Mouse (Mus musculus): ENCODE measurements around the gene C1galt1.

Gene C1galt1

DNA sequence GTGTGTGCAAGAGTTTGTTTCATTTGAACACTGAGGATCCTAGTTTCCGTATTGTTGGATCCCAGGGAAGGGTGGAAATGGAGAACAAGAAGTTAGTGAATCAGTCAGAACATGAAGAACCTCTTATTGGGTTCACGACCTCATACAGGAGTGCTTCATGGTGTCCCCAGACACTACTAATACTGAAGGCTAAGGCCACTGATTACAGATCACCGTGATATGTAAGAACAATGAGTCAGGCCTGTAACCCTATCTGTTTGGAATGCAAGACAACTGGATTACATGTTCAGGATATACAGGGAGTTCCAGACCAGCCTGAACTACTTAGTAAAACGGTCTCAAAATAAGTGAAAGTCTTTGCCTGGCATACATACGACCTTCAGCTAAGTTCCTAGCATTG, 13.9 kb downstream of the C1galt1 start:
- no peak for DNase-seq (ENCODE audit: low read depth, low spot score)

DNA sequence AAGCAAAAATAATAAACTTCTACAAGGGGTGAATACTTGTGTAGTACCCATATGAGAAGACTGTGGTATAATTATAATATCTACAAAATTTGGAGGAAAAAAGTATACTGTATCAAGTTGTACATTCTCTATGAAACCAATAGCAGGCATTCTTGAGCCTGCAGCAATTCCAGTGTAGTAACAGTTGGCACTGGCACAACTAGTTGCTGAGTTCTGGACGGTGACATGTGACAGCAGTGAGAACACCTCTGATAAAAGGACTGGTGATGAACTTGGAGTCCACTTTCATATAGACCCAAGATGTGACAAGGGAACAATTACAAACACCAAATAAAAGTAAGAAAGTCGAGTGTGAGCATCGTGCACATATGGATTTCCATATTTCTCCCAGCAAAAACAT, 14.5 kb downstream of the C1galt1 start:
- no peak for DNase-seq (ENCODE audit: low read depth, low spot score)

DNA sequence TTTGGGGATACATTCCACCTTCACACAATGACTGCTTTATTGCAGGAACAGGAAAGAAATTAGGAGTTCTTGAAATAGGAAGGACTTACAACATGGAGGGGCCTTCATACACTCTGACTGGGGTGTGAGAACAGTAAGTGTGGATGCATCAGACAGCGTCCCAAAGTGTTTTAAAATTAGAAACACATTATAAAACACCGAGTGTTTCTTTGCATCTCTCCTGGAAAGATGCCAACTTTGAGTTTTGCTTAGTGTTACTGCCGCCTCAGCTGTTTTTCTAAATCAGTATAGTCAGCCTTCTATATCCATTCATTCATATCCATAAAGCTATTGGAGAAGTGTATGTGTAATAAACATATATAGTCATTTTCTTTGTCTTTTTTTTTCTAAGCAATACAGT, 16.4 kb downstream of the C1galt1 start:
- DNase-seq (ENCODE audit: low read depth, low spot score) = no peak

DNA sequence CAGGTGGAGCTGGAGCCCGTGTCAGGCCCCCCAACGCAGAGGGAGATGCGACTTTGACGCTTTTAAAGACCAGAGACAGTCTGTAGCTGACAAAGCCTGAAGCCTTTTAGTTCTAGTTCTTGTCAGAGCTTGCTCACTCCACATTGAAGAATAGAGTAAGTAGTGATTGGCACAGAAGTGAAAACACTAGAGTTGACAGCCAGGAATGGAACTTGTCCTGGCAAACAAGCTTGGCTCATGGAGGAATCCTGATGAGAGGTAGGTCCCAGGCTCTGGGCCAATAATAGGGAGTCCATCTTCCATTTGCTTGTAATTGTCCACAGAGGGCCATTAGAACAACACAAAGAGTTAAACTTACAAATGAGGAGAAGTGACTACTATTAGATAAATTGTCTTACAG, 18.7 kb downstream of the C1galt1 start:
- DNase-seq (ENCODE audit: low read depth, low spot score) = no peak

DNA sequence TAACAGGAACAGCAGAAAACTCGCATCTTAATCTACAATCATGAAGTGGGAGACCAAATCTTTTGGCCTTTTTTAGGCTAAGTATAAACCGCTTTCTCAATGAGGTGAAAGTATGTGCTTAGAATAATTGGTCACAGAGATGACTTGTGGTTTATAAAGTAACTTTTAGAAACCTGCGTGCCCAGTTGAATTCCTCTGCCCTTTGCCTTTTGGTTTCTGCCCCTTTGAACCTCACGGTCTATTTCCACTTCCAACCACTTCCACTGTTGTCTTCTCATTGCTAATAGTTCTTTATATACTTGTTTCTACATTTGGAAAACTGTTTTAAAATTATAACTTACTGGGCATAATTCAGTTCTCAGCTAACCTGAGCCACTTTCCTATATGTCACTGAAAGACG, 32.2 kb downstream of the C1galt1 start:
- no peak for DNase-seq (ENCODE audit: low read depth, low spot score)

DNA sequence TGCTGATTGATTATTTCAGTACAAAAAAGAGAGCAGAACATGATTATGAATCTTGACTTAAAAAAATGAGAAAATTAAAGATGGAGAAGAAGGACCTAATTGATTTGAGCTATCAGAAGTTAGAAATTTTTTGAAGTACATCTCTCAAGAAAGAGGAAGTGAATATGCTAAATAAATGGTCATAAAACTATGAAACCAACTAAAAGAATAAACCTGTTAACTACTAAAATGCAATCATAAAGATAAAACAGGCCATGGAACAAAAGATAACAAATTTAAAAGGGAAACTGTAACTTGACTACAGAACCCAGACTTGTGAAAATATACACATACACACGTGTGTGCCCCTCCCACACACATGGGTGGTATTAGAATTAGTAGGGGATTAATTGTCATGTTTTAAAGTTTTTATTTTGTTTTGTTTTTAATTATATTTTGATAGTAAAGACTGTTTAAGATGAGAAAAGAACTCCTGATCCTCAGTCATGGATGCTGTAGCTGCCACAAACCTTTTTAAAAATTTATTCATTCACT, 37.0 kb downstream of the C1galt1 start:
- DNase-seq (ENCODE audit: low read depth, low spot score) = no peak

DNA sequence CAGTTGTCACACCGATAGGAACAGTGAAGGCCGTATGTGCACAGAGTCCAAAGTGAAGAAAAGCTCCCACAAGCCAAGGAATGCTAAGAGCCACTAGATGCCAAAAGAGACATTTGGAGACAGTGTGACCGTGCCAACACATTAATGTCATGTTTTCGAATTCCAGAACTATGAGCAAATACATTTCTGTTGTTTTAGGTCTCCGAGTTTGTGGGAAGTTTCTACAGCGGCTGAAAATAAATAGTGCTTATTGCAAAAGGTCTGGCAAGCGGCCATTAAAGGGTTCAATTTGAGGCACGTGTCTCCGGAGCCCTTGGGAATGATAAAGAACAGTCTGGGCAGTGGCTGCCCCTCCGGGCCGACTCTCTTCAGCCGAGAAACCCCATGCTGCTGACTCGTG, 37.9 kb downstream of the C1galt1 start:
- no peak for DNase-seq (ENCODE audit: low read depth, low spot score)

DNA sequence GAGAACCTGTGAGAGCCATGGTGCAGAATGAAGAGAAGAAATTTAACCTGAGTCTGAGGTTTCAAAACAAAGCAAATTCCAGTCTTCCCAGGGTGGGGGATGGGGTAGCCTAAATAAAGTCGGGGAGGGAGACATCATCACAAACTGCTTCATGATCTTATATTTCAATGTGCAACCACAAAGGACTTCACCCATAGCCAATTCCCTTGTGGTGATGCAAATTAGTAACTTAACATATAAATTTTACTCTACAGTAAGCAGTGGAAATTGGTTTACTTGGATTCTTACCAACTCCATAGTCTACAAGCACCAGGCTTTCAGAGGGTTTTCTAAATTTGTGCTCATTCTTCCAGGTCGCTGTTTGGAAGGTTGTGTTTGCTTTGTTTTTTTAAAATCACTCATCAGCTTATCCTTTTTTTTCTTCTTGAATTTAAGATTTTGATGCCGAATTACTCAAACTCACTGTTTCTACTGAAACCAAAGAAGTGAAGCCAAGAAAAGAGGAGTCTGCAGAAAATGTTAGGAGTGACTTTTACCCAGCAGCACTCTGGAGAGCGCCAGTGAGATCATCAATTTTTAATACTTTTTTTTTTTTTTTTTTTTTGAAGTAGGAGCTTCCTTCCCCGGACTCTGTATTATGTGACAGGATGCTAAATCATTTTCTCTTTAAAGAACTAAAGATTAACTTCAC, 41.5 kb downstream of the C1galt1 start:
- no peak for DNase-seq (ENCODE audit: low read depth, low spot score)

DNA sequence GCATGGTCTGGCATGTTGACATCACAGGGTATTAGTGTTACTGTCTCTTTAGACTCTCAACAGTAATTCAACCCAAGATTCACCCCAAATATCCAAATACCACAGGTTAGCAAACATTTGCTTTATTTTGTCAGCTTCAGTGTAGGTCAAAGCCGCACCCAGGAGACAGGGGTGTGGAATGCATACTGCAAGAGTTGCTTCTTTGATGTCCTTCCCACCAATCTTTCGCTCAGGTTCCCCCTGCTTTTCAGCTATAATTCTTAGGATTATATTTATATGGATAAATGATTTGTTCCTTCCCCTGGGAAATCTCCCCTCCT, 42.0 kb downstream of the C1galt1 start:
- no peak for DNase-seq (ENCODE audit: low read depth, low spot score)

DNA sequence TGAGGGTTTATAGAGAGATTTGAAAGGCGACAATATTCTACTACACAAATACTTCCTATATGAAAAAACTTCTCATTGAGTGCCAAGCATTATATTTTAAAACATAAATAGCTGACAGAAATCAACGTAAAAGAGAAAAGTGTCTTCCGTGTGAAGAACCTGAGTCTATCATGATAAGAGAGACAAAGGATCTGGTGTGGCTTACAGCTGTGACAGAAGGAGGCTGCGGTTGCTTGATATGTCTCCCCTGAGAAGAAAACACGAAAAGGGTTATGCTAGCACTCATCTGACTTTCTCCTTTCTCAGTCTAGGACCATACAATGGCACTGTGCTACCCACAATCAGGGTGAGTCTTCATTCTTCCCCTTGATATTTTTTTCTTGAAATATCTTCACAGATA, 51.7 kb downstream of the C1galt1 start:
- DNase-seq (ENCODE audit: low read depth, low spot score) = no peak

DNA sequence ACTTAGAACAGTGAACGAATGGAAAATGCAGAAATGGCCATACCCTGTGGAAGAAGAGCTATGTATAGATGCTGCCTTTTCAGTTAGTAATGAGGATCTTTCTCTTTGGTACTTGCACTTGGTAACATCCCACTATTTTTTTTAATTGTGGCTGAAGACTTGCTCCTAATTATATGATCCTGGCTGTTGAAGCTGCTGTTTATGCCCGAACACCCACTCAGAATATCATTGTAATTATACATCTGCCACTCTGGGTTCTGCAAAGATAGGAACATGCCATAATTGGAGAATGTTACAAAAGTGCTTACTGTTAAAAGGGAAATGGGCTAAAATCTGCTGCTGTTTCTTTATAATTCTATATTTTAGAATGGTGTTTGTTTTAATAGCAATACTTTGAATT, 67.4 kb downstream of the C1galt1 start:
- no peak for DNase-seq (ENCODE audit: low read depth, low spot score)
